Mouse (Mus musculus): ENCODE data around the gene Pou3f3. TPM values are rescaled to one million over a fixed set of nuclear protein-coding genes. Genes with fewer than 3 reads are reported as not detected.

Pou3f3 gene
- polyA plus RNA-seq, 3 experiments from 2014 or later = not detected

GRCm38 (mm10) chr1:42694665-42695577, 647 bp upstream of the Pou3f3 start:
- ATAC-seq = no peak

- no peak for ATAC-seq
Observed at GRCm38 (mm10) chr1:42696371-42697031, 933 bp downstream of the Pou3f3 start.

GRCm38 (mm10) chr1:42697321-42697755, 1.8 kb downstream of the Pou3f3 start:
- ATAC-seq = no peak

GRCm38 (mm10) chr1:42697756-42698583, 2.4 kb downstream of the Pou3f3 start:
- no peak for ATAC-seq

GRCm38 (mm10) chr1:42698584-42699333, 3.2 kb downstream of the Pou3f3 start:
- ATAC-seq = no peak

- ATAC-seq = no peak
Observed at GRCm38 (mm10) chr1:42699471-42699871, 3.9 kb downstream of the Pou3f3 start.

GRCm38 (mm10) chr1:42700171-42700570, 4.6 kb downstream of the Pou3f3 start:
- no peak for ATAC-seq

- ATAC-seq = no peak
Observed at GRCm38 (mm10) chr1:42700815-42701214, 5.2 kb downstream of the Pou3f3 start.

- ATAC-seq = no peak
Observed at GRCm38 (mm10) chr1:42701833-42702611, 6.5 kb downstream of the Pou3f3 start.

GRCm38 (mm10) chr1:42702984-42703383, 7.4 kb downstream of the Pou3f3 start:
- ATAC-seq = no peak

- ATAC-seq = no peak
Observed at GRCm38 (mm10) chr1:42703424-42703823, 7.9 kb downstream of the Pou3f3 start.

GRCm38 (mm10) chr1:42703851-42704613, 8.5 kb downstream of the Pou3f3 start:
- no peak for ATAC-seq

GRCm38 (mm10) chr1:42704981-42705810, 9.6 kb downstream of the Pou3f3 start:
- no peak for ATAC-seq

GRCm38 (mm10) chr1:42705811-42706160, 10.2 kb downstream of the Pou3f3 start:
- ATAC-seq = no peak

- ATAC-seq = no peak
Observed at GRCm38 (mm10) chr1:42707196-42707595, 11.6 kb downstream of the Pou3f3 start.

- ATAC-seq = no peak
Observed at GRCm38 (mm10) chr1:42707611-42708130, 12.1 kb downstream of the Pou3f3 start.

- ATAC-seq = no peak
Observed at GRCm38 (mm10) chr1:42709024-42709423, 13.5 kb downstream of the Pou3f3 start.

GRCm38 (mm10) chr1:42709431-42710160, 14.0 kb downstream of the Pou3f3 start:
- ATAC-seq = no peak

GRCm38 (mm10) chr1:42710234-42710633, 14.7 kb downstream of the Pou3f3 start:
- ATAC-seq = no peak

All from inflammation-experienced regulatory T-cells, adult 6 months (primary cell).